Mouse (Mus musculus): Measurements from ENCODE around the gene Pfdn4.
A peak's percentile ranks its signal among the peaks of the same experiment; 100 is the strongest.

- TF ChIP-seq CTCF (IDR thresholded peaks at IDR 0.05; ENCODE audit: low read depth, low read length) (peak; percentile 37; the same call in 1 of the 2 replicates), POLR2A (IDR thresholded peaks at IDR 0.05; ENCODE audit: borderline replicate concordance, low read depth, low read length) (no peak)
These were observed 12.6 kb downstream of the Pfdn4 start for GRCm38 (mm10) chr2:170508821-170509220.

Data from bone marrow macrophage, adult 2 months (primary cell).